Mouse (Mus musculus): Measurements from ENCODE around the gene Pmch.

DNA sequence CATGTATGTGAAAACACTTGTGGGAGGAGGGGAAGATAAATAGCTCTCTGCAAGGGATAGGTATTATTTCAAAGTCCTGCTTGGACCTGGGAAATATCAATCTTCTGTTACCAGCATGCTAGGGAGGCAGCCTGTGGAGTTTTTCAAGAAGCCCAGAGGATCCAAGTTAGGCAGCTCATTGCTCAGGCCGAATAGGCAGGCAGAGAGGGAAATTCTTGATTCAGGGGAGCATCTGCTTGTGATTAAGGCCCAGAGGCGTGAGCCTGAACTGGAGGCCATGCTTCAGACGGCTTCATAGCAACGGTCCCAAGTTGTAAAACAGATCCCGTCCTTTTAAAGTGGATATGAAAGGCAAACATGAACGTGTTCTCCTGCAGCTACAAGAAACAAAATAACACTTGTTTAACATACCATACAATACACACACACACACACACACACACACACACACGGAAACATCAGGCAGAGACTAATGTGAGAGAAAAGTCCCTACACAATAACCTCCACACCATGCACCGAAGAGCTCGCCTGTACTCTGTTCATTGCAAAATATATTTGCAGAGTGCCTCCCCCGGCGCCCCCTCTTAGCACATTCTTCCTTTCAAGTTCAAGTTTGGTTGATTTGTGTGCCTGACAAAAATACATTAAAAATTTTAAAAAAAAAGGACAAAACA, 44.6 kb upstream of the Pmch start:
- TF ChIP-seq POLR2A (IDR thresholded peaks at IDR 0.05; ENCODE audit: low read depth, low read length) (no peak), CTCF (IDR thresholded peaks at IDR 0.05; ENCODE audit: borderline replicate concordance, insufficient read depth, low read length) (no peak)
